Mouse (Mus musculus) erythroblast, embryonic 14.5 days (primary cell): ENCODE data around the gene Neurl2. TPM values are rescaled to one million over a fixed set of nuclear protein-coding genes. Genes with fewer than 3 reads are reported as not detected.
A peak's percentile ranks its signal among the peaks of the same experiment; 100 is the strongest.
"Not testable (repeated sequence)": the region's sequence is repeated elsewhere in the genome, so short reads cannot be mapped to it uniquely, and the experiment has no call there.

Experiments
- H3K27me3 ChIP-seq: 2 replicates; pipeline ENCODE4 v1.6.1; 2012; ENCODE audit warnings: inconsistent platforms; ENCODE audit not compliant: control insufficient read depth
- H3K36me3 ChIP-seq: 2 replicates; pipeline ENCODE4 v1.6.1; 2012; ENCODE audit warnings: mild to moderate bottlenecking, inconsistent platforms; ENCODE audit not compliant: control insufficient read depth
- H3K4me1 ChIP-seq: 2 replicates; pipeline ENCODE4 v1.6.1; 2012; ENCODE audit warnings: inconsistent platforms; ENCODE audit not compliant: control insufficient read depth
- H3K4me3 ChIP-seq: replicated peaks from 2 replicates; pipeline ENCODE3; 2012; ENCODE audit warnings: moderate library complexity, mild to moderate bottlenecking, inconsistent platforms
- H3K9me3 ChIP-seq: 2 replicates; pipeline ENCODE4 v1.6.1; 2012; ENCODE audit warnings: low read length, inconsistent platforms, mixed read lengths; ENCODE audit not compliant: control insufficient read depth
- GATA1 ChIP-seq: IDR thresholded peaks from 2 replicates; pipeline ENCODE4 v1.6.1; 2012; ENCODE audit warnings: low read length, inconsistent platforms, mixed read lengths
- TAL1 ChIP-seq: IDR thresholded peaks from 3 replicates; pipeline ENCODE4 v1.6.1; 2012; ENCODE audit warnings: low read length, inconsistent platforms, mixed read lengths
- polyA plus RNA-seq: library from polyadenylated mRNA; stranded (reverse); fragments of >175 nt; gene quantifications from 2 replicates; pipeline ENCODE4 v1.2.3, GENCODE M21; 2012

Gene Neurl2
- 0.10 and 0.14 TPM in 2 replicates for polyA plus RNA-seq

- H3K27me3 ChIP-seq = no peaks in the 10 kb centered on the region
- H3K9me3 ChIP-seq = no peaks in the 10 kb centered on the region
- TF ChIP-seq GATA1 = no peak
- TF ChIP-seq TAL1 = no peak
- peaks cover 32% of the 10 kb centered on the region for H3K4me1 ChIP-seq
- H3K36me3 ChIP-seq = peaks cover 34% of the 10 kb centered on the region
- H3K4me3 ChIP-seq = peak within 1 kb of the TSS; percentile 67
Observed at GRCm38 (mm10) chr2:164833314-164833959, at the start of gene Neurl2. Gene Neurl2, minus strand, starts transcription at chr2:164833456.

- Histone ChIP-seq H3K9me3 (no peaks in the 10 kb centered on the region), H3K36me3 (peaks cover 63% of the 10 kb centered on the region), H3K4me3 (no peak overlapping the region), H3K27me3 (no peaks in the 10 kb centered on the region), H3K4me1 (peaks cover 23% of the 10 kb centered on the region)
- TF ChIP-seq GATA1 = no peak
- TF ChIP-seq TAL1 = no peak
Observed at GRCm38 (mm10) chr2:164882619-164883018, 49.4 kb upstream of the Neurl2 start.

GRCm38 (mm10) chr2:164879568-164880277 is 46.5 kb upstream of the Neurl2 start:
- H3K36me3 ChIP-seq = peaks cover 40% of the 10 kb centered on the region
- no peaks in the 10 kb centered on the region for H3K27me3 ChIP-seq
- peak overlapping the region; percentile 91 for H3K4me3 ChIP-seq
- peaks cover 29% of the 10 kb centered on the region for H3K4me1 ChIP-seq
- no peaks in the 10 kb centered on the region for H3K9me3 ChIP-seq
- TF ChIP-seq GATA1 (no peak), TAL1 (no peak)

- H3K27me3 ChIP-seq = no peaks in the 10 kb centered on the region
- TF ChIP-seq TAL1 (no peak), GATA1 (no peak)
- H3K4me3 ChIP-seq = peak within 1 kb of the TSS; percentile 91
- H3K9me3 ChIP-seq = no peaks in the 10 kb centered on the region
- H3K4me1 ChIP-seq = peaks cover 29% of the 10 kb centered on the region
- H3K36me3 ChIP-seq = peaks cover 35% of the 10 kb centered on the region
Observed at GRCm38 (mm10) chr2:164879228-164879567, 45.9 kb upstream of the Neurl2 start, which contains the start of gene Pcif1. Gene Pcif1, plus strand, starts transcription at chr2:164879304.

- Histone ChIP-seq H3K9me3 (no peaks in the 10 kb centered on the region), H3K27me3 (no peaks in the 10 kb centered on the region), H3K36me3 (peaks cover 29% of the 10 kb centered on the region), H3K4me1 (peaks cover 29% of the 10 kb centered on the region), H3K4me3 (peak overlapping the region; percentile 91)
- TF ChIP-seq GATA1 (no peak), TAL1 (no peak)
Observed at GRCm38 (mm10) chr2:164878509-164879227, 45.4 kb upstream of the Neurl2 start.

- Histone ChIP-seq H3K4me1 (peaks cover 29% of the 10 kb centered on the region), H3K36me3 (peaks cover 19% of the 10 kb centered on the region), H3K4me3 (peak overlapping the region; percentile 91)
- not testable (repeated sequence) for H3K9me3 ChIP-seq, H3K27me3 ChIP-seq
Observed at GRCm38 (mm10) chr2:164877376-164878215, 44.3 kb upstream of the Neurl2 start.

- not testable (repeated sequence) for H3K36me3 ChIP-seq, H3K4me3 ChIP-seq, H3K9me3 ChIP-seq, H3K27me3 ChIP-seq
- peaks cover 18% of the 10 kb centered on the region for H3K4me1 ChIP-seq
Observed at GRCm38 (mm10) chr2:164875648-164876047, 42.4 kb upstream of the Neurl2 start.

- Histone ChIP-seq H3K27me3 (no peaks in the 10 kb centered on the region), H3K36me3 (peaks cover 9% of the 10 kb centered on the region), H3K4me3 (no peak overlapping the region), H3K4me1 (peaks cover 16% of the 10 kb centered on the region), H3K9me3 (no peaks in the 10 kb centered on the region)
- TF ChIP-seq GATA1 = no peak
- TF ChIP-seq TAL1 = no peak
Observed at GRCm38 (mm10) chr2:164874239-164874769, 41.0 kb upstream of the Neurl2 start.
